Mouse (Mus musculus) heart, embryonic 11.5 days (tissue): ENCODE results near the gene Sdr9c7. TPM values are rescaled to one million over a fixed set of nuclear protein-coding genes. Genes with fewer than 3 reads are reported as not detected.
A peak's percentile ranks its signal among the peaks of the same experiment; 100 is the strongest.
"Not testable (repeated sequence)": the region's sequence is repeated elsewhere in the genome, so short reads cannot be mapped to it uniquely, and the experiment has no call there.

ENCODE experiments used
- ATAC-seq: fragments of 200-750 bp; cut with Nextera tagmentation; replicated peaks from 2 replicates; pipeline ENCODE4 v1.8.0; 2017; ENCODE audit warnings: moderate library complexity; ENCODE audit not compliant: insufficient number of reproducible peaks, low FRiP score, low TSS enrichment
- H3K27ac ChIP-seq: fragments of 300-500 bp; sonication (generic); 2 replicates; pipeline ENCODE4 v1.5.1; 2014; ENCODE audit warnings: mild to moderate bottlenecking, low read depth, low read length
- H3K27me3 ChIP-seq: fragments of 300-500 bp; sonication (generic); 2 replicates; pipeline ENCODE4 v1.6.1; 2014; ENCODE audit warnings: mild to moderate bottlenecking, low read length, mixed read lengths; ENCODE audit not compliant: control insufficient read depth, insufficient read depth
- H3K36me3 ChIP-seq: fragments of 300-500 bp; sonication (generic); 2 replicates; pipeline ENCODE4 v1.6.1; 2014; ENCODE audit warnings: mild to moderate bottlenecking, low read length, moderate library complexity, mixed read lengths; ENCODE audit not compliant: control insufficient read depth, insufficient read depth
- H3K4me1 ChIP-seq: fragments of 300-500 bp; sonication (generic); 2 replicates; pipeline ENCODE4 v1.6.1; 2014; ENCODE audit warnings: low read length; ENCODE audit not compliant: control insufficient read depth, insufficient read depth
- H3K4me2 ChIP-seq: fragments of 300-500 bp; sonication (generic); 2 replicates; pipeline ENCODE4 v1.6.1; 2014; ENCODE audit warnings: mild to moderate bottlenecking, moderate library complexity
- H3K4me3 ChIP-seq: fragments of 300-500 bp; sonication (generic); 2 replicates; pipeline ENCODE4 v1.5.1; 2014; ENCODE audit warnings: low read depth, low read length
- H3K9ac ChIP-seq: fragments of 300-500 bp; sonication (generic); 2 replicates; pipeline ENCODE4 v1.6.1; 2014; ENCODE audit warnings: mild to moderate bottlenecking, low read depth, low read length, moderate library complexity
- H3K9me3 ChIP-seq: fragments of 300-500 bp; sonication (generic); replicated peaks from 2 replicates; pipeline ENCODE4 v1.6.1; 2016; ENCODE audit warnings: low read length; ENCODE audit not compliant: control insufficient read depth
- WGBS: fragments of 180-500 bp; shearing (Covaris S2); extraction: QIAGEN DNeasy Blood & Tissue Kit; methylation state at CpG from one replicate; pipeline ENCODE4 v1.1.7; 2014; ENCODE audit not compliant: insufficient replicate concordance; 5-methylcytosine and 5-hydroxymethylcytosine counted together
- polyA plus RNA-seq: library from polyadenylated mRNA; unstranded; fragments of >200 nt; fragmentation: Nextera tagmentation; extraction: Ambion mirVana; gene quantifications from 2 replicates; pipeline ENCODE4 v1.2.1, GENCODE M21; 2014

Sdr9c7 gene
- polyA plus RNA-seq, 1 experiment from 2014 or later: not detected

GRCm38 (mm10) chr10:127937428-127938010, 39.2 kb downstream of the Sdr9c7 start:
- ATAC-seq: no peak
- Histone ChIP-seq H3K9ac (no peak overlapping the region), H3K27ac (no peak overlapping the region), H3K36me3 (no peaks in the 10 kb centered on the region), H3K27me3 (no peaks in the 10 kb centered on the region), H3K4me2 (no peak overlapping the region), H3K9me3 (no peaks in the 10 kb centered on the region), H3K4me3 (no peak overlapping the region), H3K4me1 (no peaks in the 10 kb centered on the region)
- 3% methylated on average over 2 of the region's 2 CpGs for WGBS

- not testable (repeated sequence) for H3K4me1 ChIP-seq, H3K27me3 ChIP-seq, H3K36me3 ChIP-seq, ATAC-seq, H3K9ac ChIP-seq, H3K27ac ChIP-seq, H3K4me2 ChIP-seq, H3K4me3 ChIP-seq, H3K9me3 ChIP-seq
- 92% methylated on average over 10 of the region's 10 CpGs for WGBS
Measured at GRCm38 (mm10) chr10:127939667-127940066, 41.3 kb downstream of the Sdr9c7 start.

- no peaks in the 10 kb centered on the region for H3K36me3 ChIP-seq
- 37% methylated on average over 5 of the region's 5 CpGs for WGBS
- ATAC-seq: no peak
Measured at GRCm38 (mm10) chr10:127945432-127946064, 47.2 kb downstream of the Sdr9c7 start.

GRCm38 (mm10) chr10:127949596-127950130, 51.3 kb downstream of the Sdr9c7 start:
- H3K9ac ChIP-seq: no peak overlapping the region
- H3K27ac ChIP-seq: no peak overlapping the region
- no peak overlapping the region for H3K4me3 ChIP-seq
- no peaks in the 10 kb centered on the region for H3K36me3 ChIP-seq
- WGBS: 69% methylated on average over 4 of the region's 4 CpGs
- no peak for ATAC-seq
- no peaks in the 10 kb centered on the region for H3K27me3 ChIP-seq
- no peaks in the 10 kb centered on the region for H3K9me3 ChIP-seq
- H3K4me2 ChIP-seq: no peak overlapping the region
- no peaks in the 10 kb centered on the region for H3K4me1 ChIP-seq

More at GRCm38 (mm10) chr10:127945432-127946064, 47.2 kb downstream of the Sdr9c7 start:
- H3K9ac ChIP-seq: no peak overlapping the region
- H3K27me3 ChIP-seq: no peaks in the 10 kb centered on the region
- H3K4me3 ChIP-seq: no peak overlapping the region
- no peaks in the 10 kb centered on the region for H3K9me3 ChIP-seq
- no peak overlapping the region for H3K27ac ChIP-seq
- no peak overlapping the region for H3K4me2 ChIP-seq
- no peaks in the 10 kb centered on the region for H3K4me1 ChIP-seq

DNA sequence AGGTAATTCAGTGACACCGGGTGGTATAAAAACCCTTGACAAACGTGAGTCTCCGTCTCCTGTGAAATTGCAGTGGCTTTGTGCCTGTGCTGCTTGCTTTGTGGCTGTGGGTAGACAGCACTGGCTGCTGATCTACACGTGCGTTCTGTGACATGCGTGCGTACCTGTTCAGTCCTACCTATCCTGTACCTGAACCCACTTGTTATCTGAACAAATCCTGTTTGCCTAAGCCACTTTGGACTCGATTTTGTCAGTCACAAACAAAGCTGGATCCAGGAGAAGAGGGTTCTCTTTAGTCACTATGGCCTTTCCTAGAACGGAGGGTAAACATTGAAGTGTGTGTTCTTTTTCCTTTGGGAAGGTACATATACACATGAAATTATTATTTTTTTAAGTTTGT, 53.1 kb downstream of the Sdr9c7 start:
- Histone ChIP-seq H3K4me3 (no peak overlapping the region), H3K27ac (no peak overlapping the region), H3K36me3 (no peaks in the 10 kb centered on the region), H3K9me3 (no peaks in the 10 kb centered on the region), H3K4me1 (no peaks in the 10 kb centered on the region), H3K27me3 (no peaks in the 10 kb centered on the region), H3K4me2 (no peak overlapping the region), H3K9ac (no peak overlapping the region)
- ATAC-seq: no peak
- WGBS: 79% methylated on average over 9 of the region's 9 CpGs

DNA sequence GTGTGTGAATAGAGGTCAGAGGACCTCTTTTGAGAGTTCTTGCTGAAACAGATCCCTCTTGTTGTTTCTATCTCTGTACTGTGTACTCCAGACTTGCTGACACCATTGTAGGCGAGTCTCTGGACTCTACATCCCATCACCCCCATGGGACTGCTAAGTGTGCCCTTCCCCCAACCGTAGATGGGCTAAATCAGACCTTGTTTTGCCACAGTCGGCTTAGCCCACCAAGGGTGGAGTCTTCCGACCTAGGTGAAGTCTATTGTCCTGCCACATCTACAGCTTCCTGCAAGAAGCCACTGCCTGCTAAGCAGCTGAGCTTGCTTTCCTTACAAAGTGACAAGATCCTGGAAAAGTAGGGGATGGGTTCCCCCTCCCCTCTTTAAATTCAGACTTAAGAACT, 53.5 kb downstream of the Sdr9c7 start:
- H3K4me1 ChIP-seq: no peaks in the 10 kb centered on the region
- 65% methylated on average over 4 of the region's 4 CpGs for WGBS
- no peak overlapping the region for H3K9ac ChIP-seq
- no peak for ATAC-seq
- H3K9me3 ChIP-seq: no peaks in the 10 kb centered on the region
- H3K36me3 ChIP-seq: no peaks in the 10 kb centered on the region
- no peaks in the 10 kb centered on the region for H3K27me3 ChIP-seq
- H3K4me3 ChIP-seq: no peak overlapping the region
- no peak overlapping the region for H3K4me2 ChIP-seq
- no peak overlapping the region for H3K27ac ChIP-seq

- Histone ChIP-seq H3K9me3 (no peaks in the 10 kb centered on the region), H3K9ac (no peak overlapping the region)
- WGBS: 63% methylated on average over 4 of the region's 4 CpGs
Measured at GRCm38 (mm10) chr10:127955034-127955433, 56.7 kb downstream of the Sdr9c7 start.

GRCm38 (mm10) chr10:127956168-127956816, 58.0 kb downstream of the Sdr9c7 start:
- Histone ChIP-seq H3K27me3 (no peaks in the 10 kb centered on the region), H3K4me3 (no peak overlapping the region), H3K4me2 (no peak overlapping the region), H3K9ac (no peak overlapping the region), H3K36me3 (no peaks in the 10 kb centered on the region), H3K4me1 (no peaks in the 10 kb centered on the region), H3K9me3 (no peaks in the 10 kb centered on the region), H3K27ac (no peak overlapping the region)
- 0 out of 2 replicates have a peak, but pooled peaks have one; percentile 35 for ATAC-seq
- 46% methylated on average over 16 of the region's 16 CpGs for WGBS

More at GRCm38 (mm10) chr10:127955034-127955433, 56.7 kb downstream of the Sdr9c7 start:
- no peaks in the 10 kb centered on the region for H3K4me1 ChIP-seq
- H3K4me2 ChIP-seq: no peak overlapping the region
- H3K27ac ChIP-seq: no peak overlapping the region
- no peak overlapping the region for H3K4me3 ChIP-seq
- no peaks in the 10 kb centered on the region for H3K36me3 ChIP-seq
- H3K27me3 ChIP-seq: no peaks in the 10 kb centered on the region
- no peak for ATAC-seq
